Mouse (Mus musculus): ENCODE data around the gene Slc45a2. TPM values are rescaled to one million over a fixed set of nuclear protein-coding genes. Genes with fewer than 3 reads are reported as not detected.

The Slc45a2 gene
- polyA plus RNA-seq, 1 experiment from 2014 or later, result not detected

- ATAC-seq (no peak), DNase-seq (ENCODE audit: low read depth, low spot score) (no peak)
- TF ChIP-seq CTCF (IDR thresholded peaks at IDR 0.05), result no peak
- H3K27me3 ChIP-seq, result peaks cover 52% of the 10 kb centered on the region
- ChIA-PET CTCF (interaction anchor here (1.1 to 4.6 kb wide), 4 partner anchors 117 to 342 kb away, joined by 3 to 30 read pairs (median 3); no protein-coding TSS in a partner anchor), POLR2A (interaction anchor here (0.7 to 1.6 kb wide), 2 partner anchors 27 to 117 kb away, joined by 3 to 4 read pairs; partner anchors contain the start of gene Adamts12)
- in situ Hi-C loops (cut with MboI; ENCODE audit: low pct_unique_long_range_greater_than_20kb), result loop anchor here (5.0 to 25.0 kb wide), 3 partner anchors 285 to 925 kb away; no protein-coding TSS in a partner anchor
These were observed 37.2 kb downstream of the Slc45a2 start, which contains the start of gene Rxfp3 for GRCm38 (mm10) chr15:11037711-11038110. Gene Rxfp3, minus strand, starts transcription at chr15:11037991.

- in situ Hi-C loops (cut with MboI; ENCODE audit: low pct_unique_long_range_greater_than_20kb), result loop anchor here (5.0 to 25.0 kb wide), 3 partner anchors 284 to 924 kb away; no protein-coding TSS in a partner anchor
- ChIA-PET CTCF (interaction anchor here (0.6 to 4.6 kb wide), 7 partner anchors 30 to 342 kb away, joined by 3 to 30 read pairs (median 3); no protein-coding TSS in a partner anchor), POLR2A (no interaction called here)
- H3K27me3 ChIP-seq, result peaks cover 51% of the 10 kb centered on the region
- DNase-seq (ENCODE audit: low read depth, low spot score) (no peak), ATAC-seq (no peak)
- TF ChIP-seq CTCF (IDR thresholded peaks at IDR 0.05), result peak; percentile 72
These were observed 38.0 kb downstream of the Slc45a2 start for GRCm38 (mm10) chr15:11038476-11038875.

DNA sequence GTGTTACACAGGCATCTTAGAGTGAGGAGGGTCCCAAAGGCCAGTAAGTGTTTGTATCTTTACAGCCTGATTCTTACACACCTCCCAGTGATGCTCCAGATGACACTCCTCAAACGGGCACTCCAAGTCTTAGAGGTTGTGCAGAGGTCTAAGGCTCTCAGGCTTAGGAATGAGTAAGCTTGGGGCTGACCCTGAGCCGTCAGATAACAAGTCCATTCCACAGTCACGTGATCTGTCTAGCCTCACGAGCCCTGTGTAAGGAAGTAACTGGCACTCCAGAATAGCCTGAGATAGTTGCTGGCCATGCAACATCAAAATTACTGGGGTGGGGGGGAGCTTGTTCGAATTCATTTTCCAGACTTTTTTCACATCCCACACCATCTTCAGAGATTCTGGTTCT, 39.5 kb downstream of the Slc45a2 start:
- H3K27me3 ChIP-seq, result peaks cover 44% of the 10 kb centered on the region
- TF ChIP-seq CTCF (IDR thresholded peaks at IDR 0.05), result no peak
- ChIA-PET CTCF (interaction anchor here (0.9 to 4.6 kb wide), 4 partner anchors 14 to 340 kb away, joined by 3 to 30 read pairs (median 4); no protein-coding TSS in a partner anchor), POLR2A (no interaction called here)
- in situ Hi-C loops (cut with MboI; ENCODE audit: low pct_unique_long_range_greater_than_20kb), result loop anchor here (25.0 kb wide), 1 partner anchor 922 kb away; no protein-coding TSS in a partner anchor
- DNase-seq (ENCODE audit: low read depth, low spot score) (no peak), ATAC-seq (no peak)

DNA sequence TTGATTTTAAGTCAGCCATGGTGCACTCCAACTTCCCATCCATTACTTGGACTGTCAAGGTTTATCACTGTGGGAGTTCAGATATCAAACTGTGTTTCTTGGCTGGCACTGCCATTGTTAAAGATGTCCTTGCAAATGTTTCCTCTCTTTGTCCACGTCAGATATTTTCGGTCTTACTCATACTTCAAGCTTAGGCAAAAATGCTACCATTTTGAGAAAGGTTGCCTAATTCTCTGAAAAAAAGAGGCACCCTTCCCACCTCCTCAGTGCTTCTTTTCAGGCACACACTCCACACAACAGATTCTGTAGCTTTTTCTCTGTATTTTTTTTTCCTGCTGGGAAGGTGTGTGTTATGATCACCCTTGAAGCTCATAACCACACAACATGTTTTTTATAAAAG, 40.7 kb downstream of the Slc45a2 start:
- POLR2A ChIA-PET, result interaction anchor here (0.6 kb wide), 1 partner anchor 319 kb away, joined by 3 read pairs; no protein-coding TSS in a partner anchor
- peaks cover 32% of the 10 kb centered on the region for H3K27me3 ChIP-seq
- in situ Hi-C loops (cut with MboI; ENCODE audit: low pct_unique_long_range_greater_than_20kb), result loop anchor here (25.0 kb wide), 1 partner anchor 921 kb away; no protein-coding TSS in a partner anchor
- CTCF ChIA-PET, result interaction anchor here (4.6 kb wide), 1 partner anchor 339 kb away, joined by 30 read pairs; no protein-coding TSS in a partner anchor
- no peak for ATAC-seq
- no peak for TF ChIP-seq CTCF (IDR thresholded peaks at IDR 0.05)
- DNase-seq (ENCODE audit: low read depth, low spot score), result no peak

GRCm38 (mm10) chr15:11042828-11043227, 42.3 kb downstream of the Slc45a2 start:
- in situ Hi-C loops (cut with MboI; ENCODE audit: low pct_unique_long_range_greater_than_20kb), result loop anchor here (25.0 kb wide), 1 partner anchor 919 kb away; no protein-coding TSS in a partner anchor
- ChIA-PET CTCF (interaction anchor here (0.9 kb wide), 1 partner anchor 337 kb away, joined by 3 read pairs; no protein-coding TSS in a partner anchor), POLR2A (no interaction called here)
- no peak for TF ChIP-seq CTCF (IDR thresholded peaks at IDR 0.05)
- peaks cover 16% of the 10 kb centered on the region for H3K27me3 ChIP-seq
- ATAC-seq (peak; percentile 73), DNase-seq (ENCODE audit: low read depth, low spot score) (no peak)

DNA sequence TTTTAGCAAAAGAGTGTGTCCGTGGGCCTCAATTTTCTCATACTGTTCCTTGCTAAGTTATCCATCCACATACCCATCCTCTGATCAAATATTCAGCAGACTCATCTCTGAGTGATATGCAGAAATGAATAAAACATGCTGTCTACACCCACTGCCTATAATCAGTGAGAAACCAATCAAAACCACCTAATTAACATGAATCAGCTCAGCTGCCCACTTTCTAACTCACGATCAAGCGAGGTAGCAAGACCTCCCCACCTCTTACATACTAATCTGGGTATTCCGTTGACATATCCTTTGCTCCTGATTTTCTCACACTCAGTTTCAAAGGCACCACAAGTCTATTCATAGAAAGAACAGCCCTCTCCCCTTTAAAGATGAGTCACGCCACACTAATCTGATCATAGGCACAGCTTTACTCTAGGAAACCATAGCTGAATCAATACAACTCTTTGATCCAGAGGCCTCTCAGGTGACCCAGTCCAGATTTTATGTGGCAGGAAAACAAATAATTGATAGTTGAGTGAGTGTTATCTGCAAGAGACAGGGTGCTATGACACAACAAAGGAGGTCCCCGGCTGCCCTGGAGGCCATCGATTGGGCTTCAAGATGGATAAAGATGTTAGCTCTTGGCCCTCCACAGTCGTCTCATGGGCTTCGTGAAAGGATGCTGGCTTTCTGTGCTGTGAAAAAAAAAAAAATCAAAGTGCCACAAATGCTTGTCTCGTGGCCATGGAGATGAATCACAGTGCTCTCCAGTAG, 53.3 kb downstream of the Slc45a2 start:
- in situ Hi-C loops (cut with MboI; ENCODE audit: low pct_unique_long_range_greater_than_20kb), result no loop called here
- ATAC-seq, result no peak

GRCm38 (mm10) chr15:11054440-11055080, 54.0 kb downstream of the Slc45a2 start:
- DNase-seq (ENCODE audit: low read depth, low spot score) (no peak), ATAC-seq (no peak)
- TF ChIP-seq CTCF (IDR thresholded peaks at IDR 0.05), result no peak
- ChIA-PET CTCF (interaction anchor here (1.0 kb wide), 1 partner anchor 14 kb away, joined by 3 read pairs; no protein-coding TSS in a partner anchor), POLR2A (no interaction called here)
- in situ Hi-C loops (cut with MboI; ENCODE audit: low pct_unique_long_range_greater_than_20kb), result no loop called here
- H3K27me3 ChIP-seq, result peaks cover 4% of the 10 kb centered on the region

More for the DNA sequence above, 53.3 kb downstream of the Slc45a2 start:
- ChIA-PET CTCF (interaction anchor here (1.0 kb wide), 1 partner anchor 13 kb away, joined by 3 read pairs; no protein-coding TSS in a partner anchor), POLR2A (no interaction called here)
- no peak for DNase-seq (ENCODE audit: low read depth, low spot score)
- peaks cover 4% of the 10 kb centered on the region for H3K27me3 ChIP-seq
- TF ChIP-seq CTCF (IDR thresholded peaks at IDR 0.05), result no peak

- ChIA-PET CTCF (no interaction called here), POLR2A (interaction anchor here (1.1 kb wide), 1 partner anchor 80 kb away, joined by 3 read pairs; no protein-coding TSS in a partner anchor)
- no peaks in the 10 kb centered on the region for H3K27me3 ChIP-seq
- DNase-seq (ENCODE audit: low read depth, low spot score), result no peak
- in situ Hi-C loops (cut with MboI; ENCODE audit: low pct_unique_long_range_greater_than_20kb), result no loop called here
- no peak for ATAC-seq
- no peak for TF ChIP-seq CTCF (IDR thresholded peaks at IDR 0.05)
These were observed 62.4 kb downstream of the Slc45a2 start for GRCm38 (mm10) chr15:11062903-11063302.

DNA sequence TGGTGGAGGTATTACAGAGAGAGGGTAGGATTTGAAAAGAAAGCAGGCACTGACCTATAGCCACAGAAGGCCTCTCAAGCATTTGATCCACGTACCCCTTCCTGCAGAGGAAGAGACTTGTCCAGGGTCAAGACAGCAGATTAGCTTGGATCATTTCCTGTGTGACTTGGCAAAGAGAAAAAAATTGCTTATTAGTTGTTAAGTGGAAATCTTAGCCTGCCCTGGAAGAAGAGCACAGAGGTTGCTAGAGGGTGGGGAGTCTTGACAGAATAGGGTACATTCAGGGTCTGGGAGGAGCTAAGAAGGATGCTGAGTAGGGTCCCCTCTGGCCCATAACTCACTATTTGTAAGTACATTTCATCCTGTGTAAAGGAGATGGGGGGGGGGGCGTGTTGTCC, 63.6 kb downstream of the Slc45a2 start:
- ATAC-seq, result no peak
- POLR2A ChIA-PET, result interaction anchor here (0.6 to 1.0 kb wide), 3 partner anchors 27 to 1097 kb away, joined by 3 read pairs; partner anchors contain the start of gene Rxfp3

More for the DNA sequence above, 63.6 kb downstream of the Slc45a2 start:
- in situ Hi-C loops (cut with MboI; ENCODE audit: low pct_unique_long_range_greater_than_20kb), result no loop called here
- no peak for TF ChIP-seq CTCF (IDR thresholded peaks at IDR 0.05)
- peaks cover 3% of the 10 kb centered on the region for H3K27me3 ChIP-seq
- no peak for DNase-seq (ENCODE audit: low read depth, low spot score)
- CTCF ChIA-PET, result interaction anchor here (0.6 kb wide), 1 partner anchor 252 kb away, joined by 3 read pairs; no protein-coding TSS in a partner anchor
